Comparison of ENCODE assay signal across 20 mouse cellular contexts in genomic region chr3:143071839-143072373, GRCm38 (mm10).
DNase-seq lines count a peak whose midpoint lies in the region; ATAC-seq lines count a peak whose summit lies in the region.
"Had no signal": no experiment of that assay in that cellular context is flagged by ENCODE, and none has a peak within 500 bp of the region (broad histone marks: within the 10 kb centered on the region; RNA-seq: fewer than 3 reads in every experiment).

No protein-coding gene starts in this region.

- H3K9ac ChIP-seq in lung, embryonic 15.5 days, result no peak overlapping the region
- H3K9ac ChIP-seq: embryonic facial prominence, embryonic 13.5 days; forebrain, embryonic 13.5 days; forebrain, postnatal 0 days; hindbrain, embryonic 13.5 days had no signal

- no peaks in the 10 kb centered on the region for H3K27me3 ChIP-seq in lung, embryonic 15.5 days
- H3K27me3 ChIP-seq: embryonic facial prominence, embryonic 13.5 days; forebrain, embryonic 13.5 days; hindbrain, embryonic 13.5 days had no signal

- peak overlapping the region; percentile 47 for H3K27ac ChIP-seq in lung, embryonic 15.5 days
- H3K27ac ChIP-seq: embryonic facial prominence, embryonic 13.5 days; forebrain, embryonic 13.5 days; heart, embryonic 10.5 days; hindbrain, embryonic 13.5 days; hindbrain, postnatal 0 days had no signal

- peaks cover 7% of the 10 kb centered on the region for H3K4me1 ChIP-seq in lung, embryonic 15.5 days
- H3K4me1 ChIP-seq: embryonic facial prominence, embryonic 13.5 days; forebrain, embryonic 13.5 days; heart, embryonic 10.5 days; hindbrain, embryonic 13.5 days had no signal

- no peak overlapping the region for H3K4me2 ChIP-seq in lung, embryonic 15.5 days
- H3K4me2 ChIP-seq: embryonic facial prominence, embryonic 13.5 days; forebrain, embryonic 13.5 days; hindbrain, embryonic 13.5 days had no signal

- no peak overlapping the region for H3K4me3 ChIP-seq in lung, embryonic 15.5 days
- H3K4me3 ChIP-seq: embryonic facial prominence, embryonic 13.5 days; forebrain, embryonic 13.5 days; heart, embryonic 10.5 days; hindbrain, embryonic 13.5 days had no signal

- intact Hi-C loops in heart, postnatal 14 days (cut with DNase I), result no loop called here
- intact Hi-C loops in gastrocnemius, postnatal 14 days (cut with DNase I; ENCODE audit: low total_unique reads), result no loop called here

- DNase-seq in heart, adult 8-10 months (ENCODE audit: low spot score), result peak; percentile 1
- no peak for DNase-seq in heart, postnatal 14 days
- DNase-seq in lung, postnatal 10 days, result peak; percentile 55
- DNase-seq in lung, postnatal 4 days, result peak; percentile 32 to 60
- no peak for DNase-seq in gastrocnemius, postnatal 14 days
- no peak for DNase-seq in spleen, adult 12 weeks (ENCODE audit: low spot score)
- DNase-seq: adrenal gland, postnatal 36 days; cerebellum, adult 8-10 months; cerebellum, postnatal 14 days; embryo, embryonic 11 days; forebrain, postnatal 0 days; gastrocnemius, postnatal 36 days; heart, adult 11 months; heart, postnatal 10 days had no signal

- ATAC-seq in lung, embryonic 15.5 days (ENCODE audit: borderline replicate concordance, extremely low read depth, low FRiP score, low TSS enrichment), result peak; percentile 77; the same call in 1 of the 2 replicates
- ATAC-seq: forebrain, embryonic 13.5 days; forebrain, postnatal 0 days; hindbrain, postnatal 0 days had no signal

- WGBS in lung, embryonic 15.5 days, result 27% methylated on average over 4 of the region's 4 CpGs

- H3K9me3 ChIP-seq in lung, embryonic 15.5 days, result no peaks in the 10 kb centered on the region
- H3K9me3 ChIP-seq: embryonic facial prominence, embryonic 13.5 days; heart, embryonic 10.5 days; hindbrain, embryonic 13.5 days had no signal

- no peaks in the 10 kb centered on the region for H3K36me3 ChIP-seq in lung, embryonic 15.5 days
- H3K36me3 ChIP-seq: embryonic facial prominence, embryonic 13.5 days; heart, embryonic 10.5 days; hindbrain, embryonic 13.5 days had no signal

Comparison
In these comparisons a context has a peak if more than half of its experiments do, and no peak if none do; other contexts are left out.
1. DNase-seq: peak in heart, adult 8-10 months (single experiment), lung, postnatal 10 days (single experiment) and lung, postnatal 4 days (2 of 2); none in heart, postnatal 14 days (0 of 2), gastrocnemius, postnatal 14 days (single experiment) and spleen, adult 12 weeks (single experiment).